Mouse (Mus musculus): ENCODE data around the gene Tnfaip8l1.

DNA sequence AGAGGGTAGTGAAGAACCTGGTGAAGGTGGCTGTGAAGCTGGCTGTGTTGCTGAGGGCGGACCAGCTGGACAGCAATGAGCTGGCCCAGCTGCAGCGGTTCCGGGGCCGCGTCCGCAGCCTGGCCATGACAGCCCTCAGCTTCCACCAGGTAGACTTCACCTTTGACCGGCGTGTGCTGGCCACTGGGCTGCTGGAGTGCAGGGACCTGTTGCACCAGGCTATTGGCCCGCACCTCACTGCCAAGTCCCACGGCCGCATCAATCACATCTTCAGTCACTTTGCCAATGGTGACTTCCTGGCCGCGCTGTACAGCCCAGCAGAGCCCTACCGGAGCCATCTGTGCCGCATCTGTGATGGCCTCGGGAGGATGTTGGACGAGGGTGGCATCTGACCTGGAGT lies 9.6 kb downstream of the Tnfaip8l1 start:
- TF ChIP-seq GATA1 (IDR thresholded peaks at IDR 0.05; ENCODE audit: low read depth, low read length) (no peak), SMC3 (IDR thresholded peaks at IDR 0.05; ENCODE audit: low read depth, low read length) (no peak), CTCF (IDR thresholded peaks at IDR 0.05 in 2 of 3, conservative IDR thresholded peaks at IDR 0.05 in 1 of 3; ENCODE audit: control insufficient read depth in 1 of 3, insufficient read depth in 1 of 3, low read depth in 2 of 3, low read length in 3 of 3, poor library complexity in 1 of 3, severe bottlenecking in 1 of 3) (no peak), ZMIZ1 (IDR thresholded peaks at IDR 0.05; ENCODE audit: low read depth, low read length) (no peak), E2F4 (IDR thresholded peaks at IDR 0.05; ENCODE audit: borderline replicate concordance, low read depth, low read length) (no peak), TBP (IDR thresholded peaks at IDR 0.05; ENCODE audit: low read depth, low read length) (no peak), POLR2A (IDR thresholded peaks at IDR 0.05; ENCODE audit: control insufficient read depth in 1 of 2, insufficient read depth in 1 of 2, low read depth in 1 of 2, low read length in 2 of 2, poor library complexity in 1 of 2) (no peak), USF2 (IDR thresholded peaks at IDR 0.05; ENCODE audit: borderline replicate concordance in 1 of 2, insufficient read depth in 1 of 2, low read depth in 1 of 2, low read length in 2 of 2) (no peak), USF1 (IDR thresholded peaks at IDR 0.05; ENCODE audit: low read depth, low read length) (no peak), RCOR1 (IDR thresholded peaks at IDR 0.05; ENCODE audit: low read depth, low read length) (no peak)
